Mouse (Mus musculus): ENCODE measurements around the gene Mcrip2.

Mcrip2 gene

DNA sequence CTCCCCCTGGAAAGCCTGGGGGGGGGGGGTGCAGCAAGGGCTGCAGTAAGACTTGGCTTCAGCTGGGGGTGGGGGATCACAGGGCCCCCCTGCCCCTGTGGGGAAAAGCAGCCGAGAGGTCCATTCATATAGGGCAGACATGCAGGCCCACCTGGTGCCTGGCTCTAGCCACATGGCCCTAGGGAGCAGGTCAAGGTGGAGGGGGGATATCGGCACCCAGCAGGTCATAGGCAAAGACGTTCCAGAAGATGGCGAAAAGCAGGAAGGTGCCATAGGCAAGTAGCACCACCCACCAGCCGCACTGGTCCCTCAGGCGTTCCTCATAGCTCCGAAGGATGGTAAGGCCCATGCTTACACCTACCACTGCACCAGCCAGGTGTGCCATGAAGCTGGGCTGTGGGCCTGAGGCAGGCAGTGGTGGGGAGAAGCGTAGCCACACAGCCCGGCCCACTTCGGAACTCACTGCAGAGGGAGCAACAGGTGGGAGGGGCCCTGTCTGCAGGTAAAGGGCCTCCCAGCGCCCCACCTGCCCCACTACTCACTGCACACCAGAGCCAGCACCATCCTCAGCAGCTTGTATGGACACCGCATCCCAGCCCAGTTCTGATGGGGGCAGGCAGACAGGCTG, 33.9 kb downstream of the Mcrip2 start:
- DNase-seq (ENCODE audit: low spot score in 2 of 2), result no peak

DNA sequence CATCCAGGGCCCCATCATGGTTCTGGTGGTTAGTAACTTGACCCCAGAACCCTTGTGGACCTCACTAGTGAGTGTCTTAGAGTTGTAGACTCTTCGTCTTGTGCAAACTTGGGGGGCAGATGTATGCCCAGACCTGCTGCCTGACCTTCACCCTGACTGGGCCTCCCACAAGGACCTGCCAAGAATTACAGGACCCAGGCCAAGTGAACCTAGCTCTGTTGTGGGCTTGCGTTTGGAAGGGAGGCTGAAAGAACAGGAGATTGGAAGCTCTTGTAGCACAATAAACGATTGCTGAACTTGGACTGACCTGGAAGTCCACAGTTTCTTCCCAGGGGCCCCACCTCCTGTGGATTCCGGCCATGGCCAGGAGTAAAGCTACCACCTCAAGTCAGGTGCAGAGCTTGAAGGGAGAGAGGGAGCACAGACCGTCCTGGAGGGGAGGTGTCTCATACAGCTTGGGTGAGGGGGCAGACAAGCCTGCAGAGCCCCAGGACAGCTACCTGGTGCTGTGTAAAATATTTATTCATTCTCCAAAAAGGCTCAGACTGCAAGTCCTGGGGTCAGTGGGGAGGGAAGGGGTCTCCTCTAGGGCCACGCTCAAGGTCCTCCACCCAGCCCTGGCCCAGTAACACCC, 34.5 kb downstream of the Mcrip2 start:
- no peak for DNase-seq (ENCODE audit: low spot score in 2 of 2)

GRCm38 (mm10) chr17:25833291-25833663, 35.3 kb downstream of the Mcrip2 start, which contains the start of gene Stub1:
Gene Stub1, minus strand, starts transcription at chr17:25833404.
- peak in 1 of 2 experiments; percentile 88 for DNase-seq (ENCODE audit: low spot score in 2 of 2)

DNA sequence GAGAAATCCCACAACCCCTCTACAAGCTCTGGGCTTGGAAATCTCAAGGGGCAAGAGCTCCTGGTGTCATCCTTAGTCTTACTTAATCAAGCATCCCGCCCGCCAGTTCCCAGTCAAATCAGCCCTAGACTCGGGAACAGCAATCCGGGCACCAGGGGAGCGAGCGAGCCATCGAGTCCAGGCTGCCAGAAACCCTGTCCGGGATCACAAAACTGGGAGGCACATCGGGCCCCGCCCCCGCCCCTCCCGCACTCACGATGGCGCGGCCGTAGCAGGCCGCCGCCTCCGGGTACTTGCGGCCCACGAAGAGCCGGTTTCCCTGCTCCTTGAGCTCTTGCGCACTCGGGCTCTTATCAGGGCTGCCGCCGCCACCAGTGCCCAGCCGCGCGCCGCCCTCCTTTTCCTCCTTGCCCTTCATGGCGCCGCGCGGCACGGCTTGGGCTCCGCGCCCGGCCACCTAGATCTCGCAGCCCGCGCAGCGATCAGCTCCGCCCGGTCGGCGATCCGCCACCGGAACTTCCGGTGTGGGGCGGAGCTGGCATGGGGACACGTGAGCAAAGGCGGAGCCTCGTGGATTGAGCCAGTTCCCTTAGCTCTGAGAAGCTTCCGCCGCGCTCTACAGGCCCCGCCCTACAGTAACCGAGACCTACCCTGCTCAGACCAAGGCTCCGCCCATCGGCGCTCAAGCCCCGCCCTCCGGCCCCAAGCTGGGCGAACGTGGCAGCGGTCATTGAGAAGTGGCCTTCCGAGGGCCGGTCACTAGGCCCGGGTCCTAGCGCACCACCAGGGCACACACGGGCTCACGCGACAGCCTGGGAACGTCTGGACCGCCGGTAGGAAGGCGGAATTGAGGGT, 35.9 kb downstream of the Mcrip2 start:
- DNase-seq (ENCODE audit: low spot score in 2 of 2), result peak; percentile 98 to 99

DNA sequence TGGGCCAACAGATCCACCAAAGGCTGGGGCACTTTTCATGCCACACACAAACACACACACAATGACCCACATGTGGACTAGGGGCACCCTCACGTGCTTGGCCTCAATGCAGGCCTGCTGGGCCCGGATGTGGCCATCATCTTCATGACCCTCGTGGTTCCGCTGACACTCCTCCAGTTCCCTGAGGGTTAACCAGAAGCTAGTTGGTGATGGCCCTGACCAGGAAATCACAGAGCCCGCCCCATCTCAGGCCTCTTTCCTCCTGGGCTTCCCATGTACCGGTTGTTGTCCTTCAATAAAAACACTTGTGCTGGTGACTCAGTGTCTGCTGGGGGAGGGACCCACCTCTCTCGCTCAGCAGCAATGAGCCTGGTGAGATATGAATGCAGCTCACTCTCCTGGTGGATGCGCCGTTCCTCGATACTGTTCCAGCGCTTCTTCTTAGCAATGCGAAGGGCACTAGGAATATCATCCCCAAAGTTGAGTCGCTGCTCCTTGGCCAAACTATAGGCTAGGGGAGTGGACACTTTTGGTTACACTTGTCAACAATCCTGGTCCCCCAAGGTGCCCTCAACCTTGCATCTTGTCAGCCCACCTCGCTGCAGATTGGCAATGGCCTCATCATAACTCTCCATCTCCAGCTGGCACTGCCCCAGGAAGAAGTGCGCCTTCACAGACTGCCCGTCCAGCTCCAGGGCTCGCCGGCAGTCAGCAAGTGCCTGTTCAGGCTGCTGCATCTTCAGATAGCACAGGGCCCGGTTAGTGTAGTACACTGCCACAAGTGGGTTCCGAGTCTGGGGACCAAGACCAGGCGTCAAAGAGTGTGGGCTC, 36.9 kb downstream of the Mcrip2 start:
- DNase-seq (ENCODE audit: low spot score in 2 of 2), result peak in 1 of 2 experiments; percentile 31

DNA sequence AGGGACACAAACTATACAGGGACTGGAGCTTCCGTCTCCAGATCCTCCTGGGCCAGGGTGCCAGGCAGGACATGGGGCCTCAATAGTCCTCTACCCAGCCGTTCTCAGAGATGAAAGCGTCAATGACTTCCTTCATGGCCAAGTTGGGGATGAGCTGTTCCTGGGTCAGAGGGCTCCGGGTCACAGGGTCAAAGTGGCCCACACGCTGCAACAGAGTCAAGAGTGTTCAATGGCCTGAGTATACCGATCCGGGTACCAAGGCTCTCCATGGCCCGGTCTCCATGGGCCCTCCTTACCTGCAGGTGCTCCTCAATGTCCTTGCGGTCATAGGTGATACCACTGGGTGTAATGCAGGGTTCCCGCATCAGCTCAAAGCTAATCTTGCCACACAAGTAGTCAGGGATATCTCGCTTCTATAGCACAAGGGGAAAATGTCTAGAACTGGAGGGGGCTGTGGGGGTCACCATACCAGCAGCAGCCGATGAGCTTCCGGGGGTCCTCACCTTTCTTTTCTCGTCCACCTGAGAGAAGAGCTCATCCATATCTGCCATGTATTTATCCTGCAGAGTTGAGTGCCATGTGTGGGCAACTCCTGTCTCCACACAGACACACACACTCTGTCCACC, 37.6 kb downstream of the Mcrip2 start:
- DNase-seq (ENCODE audit: low spot score in 2 of 2), result no peak

- no peak for DNase-seq (ENCODE audit: low spot score in 2 of 2)
Measured at GRCm38 (mm10) chr17:25830200-25830753, 38.3 kb downstream of the Mcrip2 start.

- peak in 1 of 2 experiments; percentile 18 for DNase-seq (ENCODE audit: low spot score in 2 of 2)
Measured at GRCm38 (mm10) chr17:25829558-25830017, 39.0 kb downstream of the Mcrip2 start.

DNA sequence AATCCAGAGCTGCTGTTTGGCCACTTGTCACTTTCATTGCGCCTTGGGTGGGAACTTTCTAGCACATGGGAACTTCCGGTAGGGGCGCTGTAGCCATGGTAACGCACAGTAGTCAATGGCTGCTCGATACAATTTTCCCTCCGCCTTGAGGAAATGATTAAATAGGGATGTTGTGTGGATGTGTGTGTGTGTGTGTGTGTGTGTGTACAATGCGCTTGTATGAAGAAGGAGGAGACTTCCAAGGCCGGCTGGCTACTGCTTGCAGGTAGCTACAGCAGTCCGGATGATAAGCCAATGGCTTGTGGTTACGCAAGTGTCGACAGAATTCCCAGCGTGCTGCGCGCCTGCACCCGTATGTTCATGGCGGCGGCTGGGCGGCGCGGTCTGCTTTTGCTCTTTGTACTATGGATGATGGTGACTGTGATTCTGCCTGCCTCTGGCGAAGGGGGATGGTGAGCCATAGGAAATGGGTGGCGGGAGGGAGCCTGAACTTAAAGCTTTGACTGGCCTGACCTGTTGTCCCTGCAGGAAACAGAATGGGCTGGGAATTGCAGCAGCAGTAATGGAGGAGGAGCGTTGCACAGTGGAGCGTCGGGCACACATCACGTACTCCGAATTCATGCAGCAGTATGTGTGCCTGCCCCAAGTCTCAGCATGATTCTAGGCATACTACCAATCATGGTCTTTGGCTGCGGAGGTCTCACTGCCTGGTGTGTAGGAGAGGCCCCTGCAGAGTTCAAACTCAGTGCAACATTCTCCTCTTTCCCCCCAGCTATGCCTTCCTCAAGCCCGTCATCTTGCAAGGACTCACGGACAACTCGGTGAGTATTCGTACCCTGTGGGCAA, 39.6 kb downstream of the Mcrip2 start, which contains the start of gene Jmjd8:
Gene Jmjd8, plus strand, starts transcription at position 156 of the 846 bp plus-strand sequence.
- peak; percentile 65 to 66 for DNase-seq (ENCODE audit: low spot score in 2 of 2)

- no peak for DNase-seq (ENCODE audit: low spot score in 2 of 2)
Measured at GRCm38 (mm10) chr17:25828223-25828594, 40.4 kb downstream of the Mcrip2 start.

- DNase-seq (ENCODE audit: low spot score in 2 of 2), result no peak
Measured at GRCm38 (mm10) chr17:25827546-25828222, 40.9 kb downstream of the Mcrip2 start.

- DNase-seq (ENCODE audit: low spot score in 2 of 2), result no peak
Measured at GRCm38 (mm10) chr17:25827011-25827410, 41.6 kb downstream of the Mcrip2 start.

DNA sequence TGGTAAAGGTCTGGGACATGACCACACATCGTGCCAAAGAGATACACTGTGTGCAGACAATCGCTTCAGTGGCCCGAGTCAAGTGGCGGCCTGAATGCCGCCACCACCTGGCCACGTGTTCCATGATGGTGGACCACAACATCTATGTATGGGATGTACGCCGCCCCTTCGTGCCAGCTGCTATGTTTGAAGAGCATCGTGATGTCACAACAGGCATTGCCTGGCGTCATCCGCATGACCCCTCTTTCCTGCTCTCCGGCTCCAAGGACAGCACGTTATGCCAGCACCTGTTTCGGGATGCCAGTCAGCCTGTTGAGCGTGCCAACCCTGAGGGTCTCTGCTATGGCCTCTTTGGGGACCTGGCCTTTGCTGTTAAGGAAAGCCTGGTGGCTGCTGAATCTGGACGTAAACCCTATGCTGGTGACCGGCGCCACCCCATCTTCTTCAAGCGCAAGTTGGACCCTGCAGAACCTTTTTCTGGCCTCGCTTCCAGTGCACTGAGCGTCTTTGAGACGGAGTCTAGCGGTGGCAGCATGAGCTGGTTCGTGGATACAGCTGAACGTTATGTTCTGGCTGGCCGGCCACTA, 42.5 kb downstream of the Mcrip2 start:
- DNase-seq (ENCODE audit: low spot score in 2 of 2), result no peak

DNA sequence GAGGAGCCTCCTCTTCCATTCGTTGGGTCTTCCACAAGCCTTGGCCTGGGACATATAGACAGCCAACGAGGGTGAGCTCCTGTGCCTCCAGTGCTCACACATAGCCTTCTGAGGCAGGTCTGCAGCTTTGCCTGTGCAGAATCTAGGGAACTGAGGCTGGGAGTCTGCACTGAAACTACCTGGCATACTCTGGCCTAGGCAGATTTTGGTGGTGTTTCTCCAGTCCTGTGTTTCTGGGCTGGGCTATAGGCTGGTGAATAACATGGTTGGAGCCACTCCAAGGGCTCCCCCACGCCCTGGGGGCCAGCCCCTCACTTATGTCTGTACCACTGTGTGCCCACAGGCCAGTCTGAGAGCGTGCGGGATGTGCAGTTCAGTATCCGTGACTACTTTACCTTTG, 43.3 kb downstream of the Mcrip2 start:
- DNase-seq (ENCODE audit: low spot score in 2 of 2), result no peak

GRCm38 (mm10) chr17:25824362-25825142, 44.0 kb downstream of the Mcrip2 start:
- DNase-seq (ENCODE audit: low spot score in 2 of 2), result no peak

DNA sequence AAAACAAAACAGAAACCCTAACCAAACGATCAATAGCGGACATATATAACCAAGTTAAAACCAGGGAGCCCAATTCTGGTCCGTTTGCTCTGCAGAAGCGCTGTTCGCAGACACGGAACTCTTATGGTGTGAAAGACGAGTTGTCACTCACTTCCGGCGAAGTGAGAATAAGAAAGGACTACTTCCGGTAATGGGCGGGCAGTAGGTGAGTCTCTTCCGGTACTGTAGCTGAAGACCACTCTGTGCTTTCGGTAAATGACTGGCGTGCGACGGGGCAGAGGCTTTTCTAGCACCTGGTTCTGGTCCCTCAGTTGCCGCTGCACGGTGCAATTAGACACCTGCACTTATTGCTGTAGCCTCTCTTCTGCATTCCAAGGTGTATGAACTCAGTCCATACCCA, 45.1 kb downstream of the Mcrip2 start, which contains the start of gene Wdr24:
Gene Wdr24, plus strand, starts transcription at position 176 of the 400 bp plus-strand sequence.
- peak in 1 of 2 experiments; percentile 56 for DNase-seq (ENCODE audit: low spot score in 2 of 2)

- DNase-seq (ENCODE audit: low spot score in 2 of 2), result no peak
Measured at GRCm38 (mm10) chr17:25818851-25819780, 49.4 kb downstream of the Mcrip2 start.

Data from urinary bladder, adult 18-20 months (tissue).